Mouse (Mus musculus) spleen, postnatal 36 days (tissue): ENCODE data around the gene Ckap4.
"Not testable (repeated sequence)": the region's sequence is repeated elsewhere in the genome, so short reads cannot be mapped to it uniquely, and the experiment has no call there.

Experiments
- DNase-seq, 2 experiments: peaks; one replicate each; pipeline ENCODE4 v3.0.0; 2022; ENCODE audit warnings: low spot score in 2 of 2, mixed read lengths in 1 of 2

The Ckap4 gene

DNA sequence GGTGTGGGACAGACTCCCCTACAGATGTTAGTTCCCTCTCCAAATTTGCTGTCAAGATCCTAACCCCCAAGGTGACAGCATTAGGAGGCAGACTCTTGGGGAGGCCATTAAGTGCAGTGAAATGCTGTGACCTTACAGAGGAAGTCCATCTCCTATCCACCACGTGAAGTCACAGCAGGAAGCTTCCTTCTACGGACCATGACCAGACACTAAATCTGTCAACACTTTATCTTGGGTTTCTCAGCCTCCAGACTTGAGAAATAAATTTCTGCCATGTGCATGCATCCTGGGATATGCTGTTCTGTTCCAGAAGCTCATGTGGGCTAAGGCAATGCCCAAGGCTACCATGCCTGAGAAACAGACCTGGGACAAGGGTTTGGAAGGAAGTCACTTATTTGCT, 35.0 kb downstream of the Ckap4 start:
- no peak for DNase-seq

DNA sequence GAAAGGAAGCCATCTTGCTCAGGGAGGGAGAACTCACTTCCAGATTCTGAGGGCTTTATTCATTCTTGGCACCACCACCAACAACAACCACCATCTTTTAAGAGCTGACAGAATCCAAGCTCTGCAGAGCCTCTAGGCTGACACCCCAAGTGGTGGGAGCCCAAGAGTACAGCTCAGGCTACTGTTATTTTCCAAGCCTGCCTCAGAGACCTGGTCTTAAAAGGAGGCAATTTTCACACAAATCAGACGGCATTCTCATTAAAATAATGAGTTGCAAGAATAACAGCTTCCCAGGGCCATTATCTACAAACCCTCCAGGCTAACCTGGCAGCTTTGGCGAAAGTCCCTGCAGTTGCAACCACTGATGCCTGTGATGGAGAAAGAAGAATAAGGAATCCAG, 37.1 kb downstream of the Ckap4 start:
- DNase-seq, result no peak

DNA sequence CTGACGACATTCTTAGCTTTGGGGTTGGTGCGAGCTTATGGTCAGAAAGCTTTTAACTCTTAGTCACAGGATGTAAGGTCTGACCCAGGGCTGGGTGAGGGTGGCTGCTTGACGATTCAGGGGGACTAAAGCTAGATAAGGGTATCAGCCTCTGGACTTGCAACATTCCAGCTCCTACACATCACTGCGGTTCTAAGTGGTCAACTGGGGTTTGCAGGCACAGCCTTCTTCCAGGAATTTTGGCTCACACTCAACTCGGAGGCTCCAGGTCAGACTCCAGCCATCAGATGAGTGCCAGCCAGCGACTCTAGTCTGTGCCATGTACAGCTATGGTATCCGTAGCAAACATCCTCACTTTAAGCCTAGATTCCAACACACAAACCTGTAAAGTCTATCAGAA, 39.4 kb downstream of the Ckap4 start:
- no peak for DNase-seq

DNA sequence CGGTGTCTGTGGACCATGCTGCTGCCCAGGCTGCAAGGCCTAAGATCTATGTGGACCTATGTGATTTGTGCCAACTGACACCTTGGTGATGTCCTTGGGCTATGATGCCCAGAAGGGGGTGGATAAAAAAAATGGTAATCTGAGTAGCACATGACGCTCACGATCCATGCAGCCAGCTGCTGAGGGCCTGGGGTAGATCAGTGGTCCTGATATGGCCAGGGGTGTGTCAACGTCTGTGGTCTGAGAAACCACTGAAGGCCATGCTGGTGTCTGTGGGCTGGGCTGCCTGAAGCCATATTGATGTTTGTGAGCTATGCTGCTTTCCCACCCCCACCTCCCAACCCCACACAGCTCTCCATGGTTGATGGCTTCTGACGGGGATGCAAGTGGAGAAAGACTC, 43.7 kb downstream of the Ckap4 start:
- DNase-seq, result no peak

- DNase-seq, result peak; percentile 44 to 45
Measured at GRCm38 (mm10) chr10:84488315-84488714, 45.5 kb downstream of the Ckap4 start.

GRCm38 (mm10) chr10:84484661-84485060, 49.2 kb downstream of the Ckap4 start:
- DNase-seq, result no peak

DNA sequence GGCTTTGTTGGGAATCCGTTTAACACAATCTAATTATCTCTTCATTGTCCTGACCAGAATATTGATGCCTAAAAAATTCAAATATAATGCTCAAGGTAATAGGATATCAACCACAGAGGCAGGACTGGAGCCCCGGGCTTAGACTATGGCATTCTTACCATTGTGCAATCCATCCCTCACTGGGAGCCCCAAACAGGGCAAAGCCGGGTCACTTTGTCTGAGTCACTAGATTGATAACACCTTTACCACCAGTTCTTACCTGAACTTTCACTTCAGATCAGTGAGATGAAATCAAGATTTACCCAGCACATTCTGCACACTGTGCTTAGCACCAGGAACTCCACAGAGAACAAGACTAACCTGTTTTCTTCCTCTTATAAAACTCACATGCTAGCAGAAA, 50.3 kb downstream of the Ckap4 start:
- DNase-seq, result no peak

GRCm38 (mm10) chr10:84483069-84483468, 50.8 kb downstream of the Ckap4 start:
- DNase-seq, result no peak

DNA sequence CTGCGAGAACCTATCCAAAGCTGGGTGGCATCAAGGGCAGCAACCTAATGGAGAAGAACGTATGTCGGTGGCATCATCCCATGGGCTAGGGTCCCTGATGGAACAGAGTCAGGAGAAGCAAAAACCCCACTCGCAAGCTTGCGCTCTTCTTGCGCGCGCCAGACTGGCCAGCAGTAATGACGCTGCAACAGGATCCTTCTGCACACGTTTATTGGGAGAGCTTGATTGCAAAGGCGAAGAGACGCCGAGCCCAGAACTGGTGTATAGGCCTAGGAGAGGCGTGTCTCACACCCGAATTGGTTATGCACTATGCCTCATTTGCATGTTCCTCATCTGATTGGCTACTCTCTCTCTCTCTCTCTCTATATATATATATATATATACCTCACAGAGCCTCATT, 51.4 kb downstream of the Ckap4 start:
- not testable (repeated sequence) for DNase-seq

DNA sequence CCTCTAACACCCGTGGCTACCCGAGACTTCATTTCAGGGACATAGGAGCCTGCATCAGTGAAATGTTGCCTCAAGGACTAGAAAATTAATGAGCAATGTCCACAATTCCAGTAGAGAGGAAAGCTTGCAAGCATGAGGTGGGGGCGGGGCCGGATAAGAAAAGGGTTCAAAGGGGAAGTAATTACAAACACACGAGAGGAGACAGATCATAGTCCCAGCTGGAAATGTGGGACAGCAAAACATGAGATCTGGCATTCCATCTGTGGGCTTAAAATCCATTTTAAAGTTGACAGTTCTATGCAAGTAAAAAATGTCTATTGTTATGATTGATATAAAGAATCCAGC, 52.6 kb downstream of the Ckap4 start:
- DNase-seq, result no peak

DNA sequence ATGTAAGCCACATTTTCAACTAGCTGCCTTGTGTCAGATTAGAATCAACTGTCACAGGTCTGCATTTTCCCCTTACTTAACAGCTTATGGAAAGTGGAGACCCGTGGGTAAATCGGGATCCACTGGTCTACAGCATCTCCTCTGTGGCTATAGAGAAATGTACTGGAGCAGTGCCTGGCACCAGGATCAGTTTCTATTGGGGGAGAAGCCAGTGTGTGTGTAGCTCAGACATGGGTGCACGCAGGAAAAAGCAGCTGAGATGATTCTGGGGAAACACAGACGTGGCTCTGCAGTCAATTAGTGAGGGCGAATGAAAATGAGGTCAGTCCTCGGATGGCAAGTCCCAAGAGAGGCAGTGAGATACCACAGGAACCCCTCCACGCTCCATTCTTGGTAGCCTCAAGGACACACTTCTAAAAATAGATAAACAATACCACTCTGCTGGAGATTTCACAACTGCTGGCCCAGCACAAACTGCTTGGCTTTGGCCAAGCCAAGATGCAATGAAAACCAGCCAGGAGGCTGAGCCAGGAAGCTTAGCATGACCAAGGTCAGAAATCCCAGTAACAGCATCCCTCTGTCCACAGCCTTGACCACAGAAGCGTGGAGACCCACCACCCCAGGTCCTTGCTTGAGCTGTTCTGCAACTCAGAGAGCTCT, 53.1 kb downstream of the Ckap4 start:
- no peak for DNase-seq

- DNase-seq, result no peak
Measured at GRCm38 (mm10) chr10:84480146-84480545, 53.7 kb downstream of the Ckap4 start.

- DNase-seq, result no peak
Measured at GRCm38 (mm10) chr10:84477613-84478076, 56.2 kb downstream of the Ckap4 start.

- no peak for DNase-seq
Measured at GRCm38 (mm10) chr10:84477045-84477612, 56.7 kb downstream of the Ckap4 start.
